Mouse (Mus musculus): ENCODE measurements around the gene Flvcr1.

DNA sequence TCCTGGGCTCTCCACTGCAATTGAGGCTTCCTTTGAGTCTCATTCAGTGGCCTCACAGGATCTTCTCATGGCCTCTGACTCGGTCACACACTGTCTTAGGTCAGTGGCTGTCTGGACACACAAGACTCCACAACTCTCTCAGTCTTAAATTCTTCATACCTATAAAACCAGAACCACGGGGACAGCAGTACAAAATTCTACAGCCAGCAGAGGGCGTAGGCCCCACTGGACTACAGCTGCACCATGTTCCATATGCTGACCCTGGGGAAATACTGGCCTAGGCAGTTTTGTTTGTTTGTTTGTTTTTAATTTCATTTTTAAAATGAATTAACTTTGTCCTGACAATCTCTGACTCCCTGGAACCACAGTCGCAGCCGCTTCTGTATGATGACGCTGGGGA lies 23.8 kb downstream of the Flvcr1 start:
- peak; percentile 56 for TF ChIP-seq CTCF (IDR thresholded peaks at IDR 0.05; ENCODE audit: low read depth)
- no peak for TF ChIP-seq EP300 (IDR thresholded peaks at IDR 0.05; ENCODE audit: low read depth)

Measured in liver, postnatal 0 days (tissue).